Mouse (Mus musculus): ENCODE data around the gene Dusp1. TPM values are rescaled to one million over a fixed set of nuclear protein-coding genes. Genes with fewer than 3 reads are reported as not detected.

The Dusp1 gene
- polyA plus RNA-seq, 1 experiment from 2014 or later = 13.4 TPM

DNA sequence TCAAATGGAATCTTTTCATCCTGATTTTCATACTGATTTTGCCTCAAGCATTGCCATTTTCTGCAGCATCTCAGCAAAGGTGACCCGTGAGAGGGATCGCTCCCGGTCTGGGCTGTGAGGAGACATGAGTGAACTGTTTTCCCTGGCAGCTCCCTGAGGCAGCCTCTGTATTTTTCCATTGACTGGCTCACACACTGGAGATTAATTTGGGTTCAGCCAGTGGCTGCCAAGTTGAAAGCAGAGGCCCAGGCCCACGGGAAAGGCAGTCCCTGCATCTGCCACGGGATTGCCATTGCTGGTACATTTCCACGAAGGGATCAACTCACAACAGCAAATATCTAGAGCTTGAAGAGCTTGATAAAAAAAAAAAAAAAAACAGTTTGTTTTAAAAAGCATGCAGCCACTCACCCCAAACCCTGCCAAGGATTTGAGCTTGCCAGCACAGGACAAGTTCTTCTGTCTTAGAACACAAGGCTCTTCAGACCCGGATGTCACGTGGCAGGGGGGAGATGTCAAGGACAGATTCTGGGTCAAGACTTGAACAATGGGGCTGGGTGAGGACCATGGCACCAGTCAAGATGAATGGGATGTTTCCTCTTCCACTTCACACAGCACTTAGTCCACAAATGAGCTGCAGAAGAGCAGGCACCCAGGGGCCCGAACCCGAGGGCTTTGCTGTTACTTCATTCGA is 57.8 kb downstream of the Dusp1 start:
- H3K9ac ChIP-seq (replicated peaks) = peak overlapping the region; percentile 17; the same call in 1 of the 2 replicates
- WGBS (ENCODE audit: insufficient replicate concordance) = 46% methylated on average over 11 of the region's 11 CpGs
- ATAC-seq (no peak), DNase-seq (peak; percentile 43)
- H3K27ac ChIP-seq (ENCODE audit: low read depth) = peak overlapping the region; percentile 70
- H3K27me3 ChIP-seq (ENCODE audit: insufficient read depth, low read length) = no peaks in the 10 kb centered on the region
- peaks cover 27% of the 10 kb centered on the region for H3K36me3 ChIP-seq (replicated peaks; ENCODE audit: insufficient read depth, low read length)
- H3K4me1 ChIP-seq (ENCODE audit: insufficient read depth) = peaks cover 19% of the 10 kb centered on the region
- no peak overlapping the region for H3K4me3 ChIP-seq (ENCODE audit: low read depth, low read length)
- H3K4me2 ChIP-seq (ENCODE audit: low read depth, low read length) = no peak overlapping the region
- no peak for TF ChIP-seq CTCF (IDR thresholded peaks at IDR 0.05; ENCODE audit: low read depth)
- no peak for TF ChIP-seq EP300 (IDR thresholded peaks at IDR 0.05; ENCODE audit: low read depth)
- no peaks in the 10 kb centered on the region for H3K9me3 ChIP-seq (ENCODE audit: low read length)

- peaks cover 19% of the 10 kb centered on the region for H3K4me1 ChIP-seq (ENCODE audit: insufficient read depth)
- peak; percentile 67 for DNase-seq
- WGBS (ENCODE audit: insufficient replicate concordance) = 5% methylated on average over 20 of the region's 20 CpGs
- ATAC-seq = peak; percentile 18
- H3K9me3 ChIP-seq (ENCODE audit: low read length) = no peaks in the 10 kb centered on the region
- 0 out of 2 replicates have a peak overlapping the region, but pooled peaks have one; percentile 13 for H3K4me3 ChIP-seq (ENCODE audit: low read depth, low read length)
- 0 out of 2 replicates have a peak overlapping the region, but pooled peaks have one; percentile 17 for H3K9ac ChIP-seq (replicated peaks)
- H3K27ac ChIP-seq (ENCODE audit: low read depth) = peak overlapping the region; percentile 78
- peak; percentile 18; the same call in 1 of the 2 replicates for TF ChIP-seq CTCF (IDR thresholded peaks at IDR 0.05; ENCODE audit: low read depth)
- TF ChIP-seq EP300 (IDR thresholded peaks at IDR 0.05; ENCODE audit: low read depth) = 0 out of 2 replicates have a peak, but pooled peaks have one; percentile 39
- peak overlapping the region; percentile 54 for H3K4me2 ChIP-seq (ENCODE audit: low read depth, low read length)
- peaks cover 27% of the 10 kb centered on the region for H3K36me3 ChIP-seq (replicated peaks; ENCODE audit: insufficient read depth, low read length)
- no peaks in the 10 kb centered on the region for H3K27me3 ChIP-seq (ENCODE audit: insufficient read depth, low read length)
Observed at GRCm38 (mm10) chr17:26502808-26503671, 58.9 kb downstream of the Dusp1 start.

GRCm38 (mm10) chr17:26501826-26502225 is 60.1 kb downstream of the Dusp1 start:
- 68% methylated on average over 5 of the region's 5 CpGs for WGBS (ENCODE audit: insufficient replicate concordance)
- ATAC-seq (no peak), DNase-seq (no peak)
- Histone ChIP-seq H3K4me2 (ENCODE audit: low read depth, low read length) (no peak overlapping the region), H3K9me3 (ENCODE audit: low read length) (no peaks in the 10 kb centered on the region), H3K9ac (replicated peaks) (no peak overlapping the region), H3K36me3 (replicated peaks; ENCODE audit: insufficient read depth, low read length) (peaks cover 23% of the 10 kb centered on the region), H3K4me1 (ENCODE audit: insufficient read depth) (peaks cover 22% of the 10 kb centered on the region), H3K27ac (ENCODE audit: low read depth) (peak overlapping the region; percentile 78; the same call in 1 of the 2 replicates), H3K27me3 (ENCODE audit: insufficient read depth, low read length) (no peaks in the 10 kb centered on the region), H3K4me3 (ENCODE audit: low read depth, low read length) (no peak overlapping the region)
- TF ChIP-seq CTCF (IDR thresholded peaks at IDR 0.05; ENCODE audit: low read depth) = no peak

- Histone ChIP-seq H3K27me3 (ENCODE audit: insufficient read depth, low read length) (no peaks in the 10 kb centered on the region), H3K36me3 (replicated peaks; ENCODE audit: insufficient read depth, low read length) (no peaks in the 10 kb centered on the region), H3K4me1 (ENCODE audit: insufficient read depth) (peaks cover 16% of the 10 kb centered on the region), H3K27ac (ENCODE audit: low read depth) (no peak overlapping the region), H3K4me3 (ENCODE audit: low read depth, low read length) (no peak overlapping the region), H3K9ac (replicated peaks) (no peak overlapping the region), H3K9me3 (ENCODE audit: low read length) (no peaks in the 10 kb centered on the region), H3K4me2 (ENCODE audit: low read depth, low read length) (no peak overlapping the region)
- ATAC-seq = no peak
- TF ChIP-seq EP300 (IDR thresholded peaks at IDR 0.05; ENCODE audit: low read depth) = no peak
- TF ChIP-seq CTCF (IDR thresholded peaks at IDR 0.05; ENCODE audit: low read depth) = no peak
- DNase-seq = no peak
- 30% methylated on average over 1 of the region's 1 CpGs for whole genome bisulfite sequencing (ENCODE audit: insufficient replicate concordance)
Observed at GRCm38 (mm10) chr17:26498626-26499025, 63.3 kb downstream of the Dusp1 start.

GRCm38 (mm10) chr17:26497416-26497923 is 64.5 kb downstream of the Dusp1 start:
- Histone ChIP-seq H3K27ac (ENCODE audit: low read depth) (peak overlapping the region; percentile 88), H3K4me3 (ENCODE audit: low read depth, low read length) (no peak overlapping the region), H3K4me2 (ENCODE audit: low read depth, low read length) (no peak overlapping the region), H3K9ac (replicated peaks) (no peak overlapping the region), H3K9me3 (ENCODE audit: low read length) (peaks cover 9% of the 10 kb centered on the region), H3K27me3 (ENCODE audit: insufficient read depth, low read length) (no peaks in the 10 kb centered on the region), H3K4me1 (ENCODE audit: insufficient read depth) (peaks cover 9% of the 10 kb centered on the region), H3K36me3 (replicated peaks; ENCODE audit: insufficient read depth, low read length) (no peaks in the 10 kb centered on the region)
- ATAC-seq = peak; percentile 76
- peak; percentile 47 for DNase-seq
- no peak for TF ChIP-seq EP300 (IDR thresholded peaks at IDR 0.05; ENCODE audit: low read depth)
- no peak for TF ChIP-seq CTCF (IDR thresholded peaks at IDR 0.05; ENCODE audit: low read depth)
- WGBS (ENCODE audit: insufficient replicate concordance) = 39% methylated on average over 5 of the region's 5 CpGs
